Mouse (Mus musculus) retina, postnatal 1 day (tissue): ENCODE results near the gene Myrip.
A peak's percentile ranks its signal among the peaks of the same experiment; 100 is the strongest.
"Not testable (repeated sequence)": the region's sequence is repeated elsewhere in the genome, so short reads cannot be mapped to it uniquely, and the experiment has no call there.

ENCODE experiments used
- DNase-seq: peaks from one replicate; pipeline ENCODE4 v3.0.0-alpha.2; 2012

Gene Myrip

GRCm38 (mm10) chr9:120398289-120398688, 97.0 kb downstream of the Myrip start:
- DNase-seq: no peak

- DNase-seq: not testable (repeated sequence)
These were observed 98.2 kb downstream of the Myrip start for GRCm38 (mm10) chr9:120399537-120399936.

- DNase-seq: no peak
These were observed 101.1 kb downstream of the Myrip start for GRCm38 (mm10) chr9:120402368-120402767.

- DNase-seq: no peak
These were observed 102.3 kb downstream of the Myrip start for GRCm38 (mm10) chr9:120403661-120404060.

GRCm38 (mm10) chr9:120409663-120410181, 108.4 kb downstream of the Myrip start:
- DNase-seq: peak; percentile 67

GRCm38 (mm10) chr9:120410421-120410820, 109.1 kb downstream of the Myrip start:
- peak; percentile 70 for DNase-seq

GRCm38 (mm10) chr9:120415504-120415903, 114.2 kb downstream of the Myrip start:
- DNase-seq: peak; percentile 87

- DNase-seq: no peak
These were observed 114.8 kb downstream of the Myrip start for GRCm38 (mm10) chr9:120416151-120416550.

GRCm38 (mm10) chr9:120416729-120417128, 115.4 kb downstream of the Myrip start:
- no peak for DNase-seq

- no peak for DNase-seq
These were observed 117.3 kb downstream of the Myrip start for GRCm38 (mm10) chr9:120418582-120418981.

- no peak for DNase-seq
These were observed 123.3 kb downstream of the Myrip start for GRCm38 (mm10) chr9:120424567-120424966.

- DNase-seq: peak; percentile 78
These were observed 124.5 kb downstream of the Myrip start for GRCm38 (mm10) chr9:120425768-120426167.

- no peak for DNase-seq
These were observed 126.9 kb downstream of the Myrip start for GRCm38 (mm10) chr9:120428181-120428580.

- DNase-seq: peak; percentile 85
These were observed 132.4 kb downstream of the Myrip start for GRCm38 (mm10) chr9:120433747-120434146.

- no peak for DNase-seq
These were observed 134.5 kb downstream of the Myrip start for GRCm38 (mm10) chr9:120435841-120436240.

GRCm38 (mm10) chr9:120436854-120437253, 135.5 kb downstream of the Myrip start:
- DNase-seq: no peak

- peak; percentile 54 for DNase-seq
These were observed 136.1 kb downstream of the Myrip start for GRCm38 (mm10) chr9:120437266-120437876.

GRCm38 (mm10) chr9:120438350-120438749, 137.0 kb downstream of the Myrip start:
- DNase-seq: no peak

- no peak for DNase-seq
These were observed 137.5 kb downstream of the Myrip start for GRCm38 (mm10) chr9:120438781-120439180.

GRCm38 (mm10) chr9:120444642-120445041, 143.3 kb downstream of the Myrip start:
- no peak for DNase-seq

GRCm38 (mm10) chr9:120449696-120450329, 148.5 kb downstream of the Myrip start:
- DNase-seq: no peak

- DNase-seq: peak; percentile 45
These were observed 154.7 kb downstream of the Myrip start for GRCm38 (mm10) chr9:120455768-120456655.

GRCm38 (mm10) chr9:120470431-120470830, 169.1 kb downstream of the Myrip start:
- DNase-seq: no peak
